Mouse (Mus musculus) olfactory bulb, adult 2 months (tissue): ENCODE measurements at regions not wholly inside any gene's neighbourhood (a gene's known extent, or its start where the extent isn't known, plus 50 kb on each side); places are given as distances from the start of the nearest gene placed in this dataset.

ENCODE experiments used
- CTCF ChIP-seq: fragments of 200-500 bp; IDR thresholded peaks from 2 replicates; pipeline ENCODE4 v1.5.1; 2012; ENCODE audit warnings: low read depth, mild to moderate bottlenecking, low read length, moderate library complexity; ENCODE audit not compliant: insufficient read depth
- POLR2A ChIP-seq: fragments of 200-500 bp; IDR thresholded peaks from 2 replicates; pipeline ENCODE4 v1.6.1; 2012; ENCODE audit warnings: mild to moderate bottlenecking, low read depth, low read length, moderate library complexity; ENCODE audit not compliant: insufficient read depth

- TF ChIP-seq CTCF (no peak), POLR2A (no peak)
Measured at GRCm38 (mm10) chr8:26507611-26508070, 388.3 kb downstream of the Gm45692 start.
